Mouse (Mus musculus) myocyte (in vitro differentiated cells): Measurements from ENCODE around the gene Inpp5e. TPM values are rescaled to one million over a fixed set of nuclear protein-coding genes. Genes with fewer than 3 reads are reported as not detected.
A peak's percentile ranks its signal among the peaks of the same experiment; 100 is the strongest.

Source experiments
- H3K27me3 ChIP-seq: one replicate; pipeline ENCODE4 v1.6.1; 2011; ENCODE audit not compliant: control insufficient read depth, insufficient read depth, insufficient read length
- H3K36me3 ChIP-seq: one replicate; pipeline ENCODE4 v1.6.1; 2011; ENCODE audit not compliant: control insufficient read depth, insufficient read depth
- H3K4me2 ChIP-seq: one replicate; pipeline ENCODE4 v1.6.1; 2011; ENCODE audit warnings: low read depth, control low read depth
- H3K4me3 ChIP-seq: one replicate; pipeline ENCODE4 v1.5.1; 2011; ENCODE audit warnings: mild to moderate bottlenecking, control low read depth, moderate library complexity
- H3K79me2 ChIP-seq: one replicate; pipeline ENCODE4 v1.6.1; 2011; ENCODE audit not compliant: control insufficient read depth, insufficient read depth
- H3ac ChIP-seq: one replicate; pipeline ENCODE4 v1.6.1; 2011; ENCODE audit not compliant: control insufficient read depth, insufficient read length
- CEBPB ChIP-seq: IDR thresholded peaks from 2 replicates; pipeline ENCODE4 v1.6.1; 2011; ENCODE audit warnings: mild to moderate bottlenecking, moderate library complexity; ENCODE audit not compliant: poor library complexity, insufficient read depth, severe bottlenecking
- E2F4 ChIP-seq: IDR thresholded peaks from one replicate; pipeline ENCODE4 v1.6.1; 2011; ENCODE audit warnings: mild to moderate bottlenecking, control low read depth, moderate library complexity; ENCODE audit not compliant: insufficient read depth
- MAX ChIP-seq: IDR thresholded peaks from one replicate; pipeline ENCODE4 v1.6.1; 2011; ENCODE audit warnings: low read depth, mild to moderate bottlenecking, control low read depth
- MYOD1 ChIP-seq, 3 experiments: IDR thresholded peaks; one replicate each; pipeline ENCODE4 v1.6.1; 2011; ENCODE audit warnings: control low read depth in 2 of 3, low read depth in 2 of 3, mild to moderate bottlenecking in 2 of 3, moderate library complexity in 1 of 3; ENCODE audit not compliant: insufficient read length in 2 of 3, control insufficient read depth in 1 of 3
- MYOG ChIP-seq, 3 experiments: IDR thresholded peaks; one replicate each; pipeline ENCODE4 v1.6.1; 2011; ENCODE audit warnings: control low read depth in 2 of 3, low read depth in 2 of 3, mild to moderate bottlenecking in 2 of 3; ENCODE audit not compliant: insufficient read length in 2 of 3, control insufficient read depth in 1 of 3, insufficient read depth in 1 of 3
- POLR2A ChIP-seq: IDR thresholded peaks from one replicate; pipeline ENCODE4 v1.6.1; 2011; ENCODE audit warnings: low read depth, mild to moderate bottlenecking, control low read depth, moderate library complexity; ENCODE audit not compliant: insufficient read length
- POLR2AphosphoS2 ChIP-seq: IDR thresholded peaks from one replicate; pipeline ENCODE4 v1.6.1; 2011; ENCODE audit warnings: low read depth, control low read depth; ENCODE audit not compliant: insufficient read length
- REST ChIP-seq: IDR thresholded peaks from one replicate; pipeline ENCODE4 v1.6.1; 2011; ENCODE audit warnings: mild to moderate bottlenecking, control low read depth, moderate library complexity; ENCODE audit not compliant: insufficient read depth, insufficient read length
- SRF ChIP-seq: IDR thresholded peaks from one replicate; pipeline ENCODE4 v1.6.1; 2011; ENCODE audit warnings: low read depth; ENCODE audit not compliant: control insufficient read depth, insufficient read length
- TCF12 ChIP-seq: IDR thresholded peaks from one replicate; pipeline ENCODE4 v1.6.1; 2011; ENCODE audit warnings: mild to moderate bottlenecking, control low read depth; ENCODE audit not compliant: poor library complexity, insufficient read depth, severe bottlenecking
- TCF3 ChIP-seq: IDR thresholded peaks from one replicate; pipeline ENCODE4 v1.6.1; 2011; ENCODE audit warnings: low read depth, control low read depth; ENCODE audit not compliant: insufficient read length
- USF1 ChIP-seq: IDR thresholded peaks from one replicate; pipeline ENCODE4 v1.6.1; 2011; ENCODE audit warnings: low read depth, mild to moderate bottlenecking, control low read depth, moderate library complexity
- polyA plus RNA-seq: library from polyadenylated mRNA; unstranded; fragments of >200 nt; fragmentation: generic; extraction: Trizol; gene quantifications from one replicate; pipeline ENCODE4 v1.2.1, GENCODE M21; 2012; ENCODE audit warnings: missing spikeins

The Inpp5e gene
- polyA plus RNA-seq, 1 experiment = 9.3 TPM

- Histone ChIP-seq H3ac (peak within 1 kb of the TSS; percentile 86), H3K36me3 (peaks cover 4% of the 10 kb centered on the region), H3K4me3 (peak within 1 kb of the TSS; percentile 56), H3K4me2 (peak within 1 kb of the TSS; percentile 83), H3K27me3 (no peaks in the 10 kb centered on the region), H3K79me2 (peaks cover 11% of the 10 kb centered on the region)
- TF ChIP-seq TCF3 (no peak), E2F4 (peak; percentile 34), CEBPB (no peak), MYOD1 (IDR thresholded peaks at IDR 0.05; ENCODE audit: control insufficient read depth in 1 of 3, insufficient read length in 2 of 3, low read depth in 2 of 3) (no peak), SRF (peak; percentile 59), TCF12 (no peak), USF1 (no peak), POLR2A (peak; percentile 70), POLR2AphosphoS2 (peak; percentile 48), MAX (no peak), REST (no peak), MYOG (IDR thresholded peaks at IDR 0.05; ENCODE audit: control insufficient read depth in 1 of 3, insufficient read depth in 1 of 3, insufficient read length in 2 of 3, low read depth in 2 of 3) (no peak)
Observed at GRCm38 (mm10) chr2:26351358-26352290, 57.4 kb downstream of the Inpp5e start, which contains the start of gene Dnlz. Dnlz (minus strand) TSS chr2:26352110.

GRCm38 (mm10) chr2:26348241-26348640, 60.8 kb downstream of the Inpp5e start:
- H3ac ChIP-seq = no peak overlapping the region
- H3K79me2 ChIP-seq = peaks cover 11% of the 10 kb centered on the region
- no peaks in the 10 kb centered on the region for H3K27me3 ChIP-seq
- peaks cover 4% of the 10 kb centered on the region for H3K36me3 ChIP-seq
- H3K4me2 ChIP-seq = no peak overlapping the region
- H3K4me3 ChIP-seq = no peak overlapping the region
- TF ChIP-seq POLR2A = no peak
- no peak for TF ChIP-seq USF1
- TF ChIP-seq CEBPB = no peak
- TF ChIP-seq SRF = no peak
- TF ChIP-seq E2F4 = no peak
- no peak for TF ChIP-seq MYOD1 (IDR thresholded peaks at IDR 0.05; ENCODE audit: control insufficient read depth in 1 of 3, insufficient read length in 2 of 3, low read depth in 2 of 3)
- no peak for TF ChIP-seq TCF3
- TF ChIP-seq MYOG (IDR thresholded peaks at IDR 0.05; ENCODE audit: control insufficient read depth in 1 of 3, insufficient read depth in 1 of 3, insufficient read length in 2 of 3, low read depth in 2 of 3) = no peak

Other genes with a start within 250 kb of the Inpp5e start
- not detected for gene Lhx3, start 200.9 kb downstream of the Inpp5e start, polyA plus RNA-seq
- gene Qsox2, start 171.7 kb downstream of the Inpp5e start, polyA plus RNA-seq = 13.7 TPM
- 0.01 TPM for gene Ccdc187, start 114.6 kb downstream of the Inpp5e start, polyA plus RNA-seq
- 11.7 TPM for gene Gpsm1, start 93.7 kb downstream of the Inpp5e start, polyA plus RNA-seq
- gene Dnlz, start 57.1 kb downstream of the Inpp5e start, polyA plus RNA-seq = 28.4 TPM
- 0.84 TPM for gene Card9, start 48.3 kb downstream of the Inpp5e start, polyA plus RNA-seq
- 11.0 TPM for gene Snapc4, start 28.6 kb downstream of the Inpp5e start, polyA plus RNA-seq
- 50.8 TPM for gene Entr1, start 19.9 kb downstream of the Inpp5e start, polyA plus RNA-seq
- 111 TPM for gene Pmpca, start 19.9 kb downstream of the Inpp5e start, polyA plus RNA-seq
- 31.4 TPM for gene Sec16a, start 36.0 kb upstream of the Inpp5e start, polyA plus RNA-seq
- gene Notch1, start 107.5 kb upstream of the Inpp5e start, polyA plus RNA-seq = 16.3 TPM
- gene Egfl7, start 170.8 kb upstream of the Inpp5e start, polyA plus RNA-seq = 2.7 TPM
- not detected for gene Gm20532, start 177.4 kb upstream of the Inpp5e start, polyA plus RNA-seq
- gene Agpat2, start 195.2 kb upstream of the Inpp5e start, polyA plus RNA-seq = 31.3 TPM
- 2.6 TPM for gene Fam69b, start 219.3 kb upstream of the Inpp5e start, polyA plus RNA-seq